7 mouse cellular contexts compared by ENCODE assay signal in the genomic region with DNA sequence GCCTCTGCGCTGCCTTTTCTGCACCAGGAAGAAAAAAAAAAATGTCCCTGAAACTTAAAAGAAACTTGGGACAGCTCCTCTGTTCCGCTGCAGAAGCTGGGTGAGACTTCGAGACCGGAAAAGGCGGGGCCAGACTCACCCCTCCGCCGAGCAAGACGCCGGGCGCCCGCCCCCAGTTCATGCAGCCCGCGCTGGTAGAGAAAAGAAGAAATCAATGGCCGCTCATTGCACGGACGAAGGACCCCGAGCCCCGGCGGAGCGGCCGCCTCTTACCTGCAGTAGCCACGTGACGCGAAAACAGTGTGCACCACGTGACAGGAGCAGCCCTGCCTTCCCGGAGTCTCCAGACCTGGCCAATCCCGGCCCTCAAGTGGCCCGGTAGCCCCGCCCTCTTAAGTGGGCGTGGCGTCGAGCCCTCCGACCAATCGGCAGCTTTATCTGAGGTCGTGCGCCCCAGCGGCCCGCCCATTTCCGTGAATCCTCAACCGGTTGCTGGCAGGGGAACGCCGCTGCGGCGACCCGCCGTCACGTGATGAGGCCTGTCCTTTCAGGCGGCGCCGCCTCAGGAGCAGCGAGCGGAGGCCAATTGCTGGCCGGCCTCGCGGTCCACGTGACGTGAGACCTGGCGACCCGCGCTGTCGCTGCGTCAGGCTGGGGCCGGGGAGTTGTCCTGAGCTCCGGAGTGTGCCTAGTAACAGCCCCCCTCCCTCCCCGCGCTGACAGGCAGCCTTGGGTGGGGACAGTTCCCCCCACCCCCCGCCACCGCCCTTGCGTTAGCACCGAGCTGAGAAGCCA. TPM values are rescaled to one million over a fixed set of nuclear protein-coding genes. Genes with fewer than 3 reads are reported as not detected.
A peak's percentile ranks its signal among the peaks of the same experiment; 100 is the strongest.
DNase-seq lines count a peak whose midpoint lies in the region; ATAC-seq and TF ChIP-seq lines count a peak whose summit lies in the region.

A gene (minus strand): TSS at position 392 of the 795 bp plus-strand sequence.

- peaks cover 35% of the 10 kb centered on the region for H3K36me3 ChIP-seq in embryonic facial prominence, embryonic 10.5 days (replicated peaks)
- peaks cover 28% of the 10 kb centered on the region; the same call in 1 of the 2 replicates for H3K36me3 ChIP-seq in intestine, postnatal 0 days (ENCODE audit: control insufficient read depth, insufficient read depth)
- peaks cover 32% of the 10 kb centered on the region for H3K36me3 ChIP-seq in midbrain, embryonic 12.5 days
- peaks cover 22% of the 10 kb centered on the region for H3K36me3 ChIP-seq in small intestine, adult 2 months (ENCODE audit: control insufficient read depth, insufficient read depth, low read length)

- H3K4me1 ChIP-seq in embryonic facial prominence, embryonic 10.5 days: peaks cover 63% of the 10 kb centered on the region
- H3K4me1 ChIP-seq in intestine, postnatal 0 days (replicated peaks; ENCODE audit: control insufficient read depth, insufficient read depth, low read length): no peaks in the 10 kb centered on the region
- H3K4me1 ChIP-seq in midbrain, embryonic 12.5 days: peaks cover 55% of the 10 kb centered on the region
- peaks cover 15% of the 10 kb centered on the region for H3K4me1 ChIP-seq in small intestine, adult 2 months (ENCODE audit: control insufficient read depth, insufficient read depth, insufficient read length, low read length)

- H3K4me2 ChIP-seq in intestine, postnatal 0 days (replicated peaks; ENCODE audit: low read depth): peak within 1 kb of the TSS; percentile 93
- peak within 1 kb of the TSS; percentile 98 for H3K4me2 ChIP-seq in midbrain, embryonic 12.5 days (replicated peaks)

- intact Hi-C loops in left cerebral cortex, postnatal 4 days (cut with DNase I): no loop called here

- H3K4me3 ChIP-seq in embryonic facial prominence, embryonic 10.5 days: peak within 1 kb of the TSS; percentile 77
- peak within 1 kb of the TSS; percentile 61 for H3K4me3 ChIP-seq in intestine, postnatal 0 days (ENCODE audit: low read depth, low read length)
- peak within 1 kb of the TSS; percentile 69 for H3K4me3 ChIP-seq in midbrain, embryonic 12.5 days
- H3K4me3 ChIP-seq in small intestine, adult 2 months (ENCODE audit: low read depth, low read length): peak within 1 kb of the TSS; percentile 83

- TF ChIP-seq CTCF in intestine, postnatal 0 days (IDR thresholded peaks at IDR 0.05; ENCODE audit: low read depth): no peak
- no peak for TF ChIP-seq CTCF in small intestine, adult 2 months (IDR thresholded peaks at IDR 0.05; ENCODE audit: extremely low read depth, insufficient read length, insufficient replicate concordance, low read depth, low read length)

- peak within 1 kb of the TSS; percentile 72 for H3K9ac ChIP-seq in intestine, postnatal 0 days (ENCODE audit: low read depth, low read length)
- peak within 1 kb of the TSS; percentile 76 for H3K9ac ChIP-seq in midbrain, embryonic 12.5 days (replicated peaks)

- H3K9me3 ChIP-seq in embryonic facial prominence, embryonic 10.5 days: no peaks in the 10 kb centered on the region
- no peaks in the 10 kb centered on the region for H3K9me3 ChIP-seq in intestine, postnatal 0 days (ENCODE audit: control insufficient read depth)
- H3K9me3 ChIP-seq in midbrain, embryonic 12.5 days: no peaks in the 10 kb centered on the region

- ATAC-seq in intestine, postnatal 0 days: peak; percentile 96
- ATAC-seq in midbrain, embryonic 12.5 days (ENCODE audit: low FRiP score, low read depth): peak; percentile 95

- 0 out of 2 replicates have a peak, but pooled peaks cover 2% of the 10 kb centered on the region for H3K27me3 ChIP-seq in embryonic facial prominence, embryonic 10.5 days (replicated peaks; ENCODE audit: low read depth, poor library complexity, severe bottlenecking)
- H3K27me3 ChIP-seq in intestine, postnatal 0 days (replicated peaks; ENCODE audit: control insufficient read depth, insufficient read depth, low read length): no peaks in the 10 kb centered on the region
- H3K27me3 ChIP-seq in midbrain, embryonic 12.5 days: no peaks in the 10 kb centered on the region
- H3K27me3 ChIP-seq in small intestine, adult 2 months (ENCODE audit: control insufficient read depth, insufficient read depth, low read length): no peaks in the 10 kb centered on the region

- H3K27ac ChIP-seq in embryonic facial prominence, embryonic 10.5 days (replicated peaks): peak within 1 kb of the TSS; percentile 92
- peak within 1 kb of the TSS; percentile 92 for H3K27ac ChIP-seq in intestine, postnatal 0 days (ENCODE audit: low read depth, low read length)
- H3K27ac ChIP-seq in midbrain, embryonic 12.5 days (replicated peaks): peak within 1 kb of the TSS; percentile 97
- H3K27ac ChIP-seq in small intestine, adult 2 months (ENCODE audit: insufficient read depth, low read depth, low read length): peak within 1 kb of the TSS; percentile 74

- DNase-seq in adrenal gland, postnatal 10 days: peak; percentile 99
- peak; percentile 100 for DNase-seq in embryonic facial prominence, embryonic 10.5 days (ENCODE audit: low spot score)
- DNase-seq in gonadal fat pad, adult 2 months (ENCODE audit: low read depth): peak; percentile 88
- DNase-seq in left cerebral cortex, postnatal 4 days: peak; percentile 100

- WGBS in embryonic facial prominence, embryonic 10.5 days: under 1% methylated on average over 70 of the region's 70 CpGs
- WGBS in intestine, postnatal 0 days: under 1% methylated on average over 70 of the region's 70 CpGs
- under 1% methylated on average over 70 of the region's 70 CpGs for WGBS in midbrain, embryonic 12.5 days
- 1% methylated on average over 70 of the region's 70 CpGs for WGBS in small intestine, adult 2 months

- TF ChIP-seq POLR2A in small intestine, adult 2 months (IDR thresholded peaks at IDR 0.05; ENCODE audit: low read depth, low read length): peak; percentile 86

RNA-seq across cellular contexts. Expression of the gene that starts here (rescaled TPM):
- total RNA-seq in adrenal gland, postnatal 10 days (2021): 100 to 1,000 TPM; 119 to 134 TPM
- polyA plus RNA-seq in embryonic facial prominence, embryonic 10.5 days (2016; fragmentation: Nextera tagmentation; extraction: Ambion mirVana): 176 and 182 TPM in 2 replicates
- 116 and 131 TPM in 2 replicates for polyA plus RNA-seq in gonadal fat pad, adult 2 months (2012; rRNA removed)
- 287 and 304 TPM in 2 replicates for polyA plus RNA-seq in intestine, postnatal 0 days (2015; fragmentation: Nextera tagmentation; extraction: Ambion mirVana)
- total RNA-seq in left cerebral cortex, postnatal 4 days (2021): 10 to 100 TPM; 78.8 TPM
- polyA plus RNA-seq in midbrain, embryonic 12.5 days (2016; fragmentation: Nextera tagmentation; extraction: Ambion mirVana): 156 and 159 TPM in 2 replicates
- 83.4 and 151 TPM in 2 replicates for polyA plus RNA-seq in small intestine, adult 2 months (2012; rRNA removed)

Comparison
In these comparisons a context has a peak if more than half of its experiments do, and no peak if none do; other contexts are left out.
1. Peak in every context shown above with its lines: DNase-seq, ATAC-seq, H3K4me3 ChIP-seq and H3K27ac ChIP-seq.